Mouse (Mus musculus) liver, postnatal 0 days (tissue): ENCODE results near the gene Ttll8.

Experiments used
- CTCF ChIP-seq: sonication (generic); IDR thresholded peaks from 2 replicates; pipeline ENCODE4 v1.5.1; 2016; ENCODE audit warnings: antibody characterized with exemption, low read depth
- EP300 ChIP-seq: IDR thresholded peaks from 2 replicates; pipeline ENCODE4 v1.6.1; 2016; ENCODE audit warnings: antibody characterized with exemption, low read depth, mild to moderate bottlenecking

GRCm38 (mm10) chr15:88890751-88891675, 63.2 kb downstream of the Ttll8 start:
- TF ChIP-seq CTCF (no peak), EP300 (no peak)
